Mouse (Mus musculus): ENCODE measurements around the gene Mecom.

GRCm38 (mm10) chr3:30477008-30477407 is 70.8 kb downstream of the Mecom start:
- no peak for TF ChIP-seq CTCF (IDR thresholded peaks at IDR 0.05; ENCODE audit: borderline replicate concordance, insufficient read depth, low read depth, low read length)
- no peak for TF ChIP-seq POLR2A (IDR thresholded peaks at IDR 0.05; ENCODE audit: borderline replicate concordance, insufficient read depth, low read length)
